Mouse (Mus musculus): ENCODE measurements around the gene Arrb1. TPM values are rescaled to one million over a fixed set of nuclear protein-coding genes. Genes with fewer than 3 reads are reported as not detected.
A peak's percentile ranks its signal among the peaks of the same experiment; 100 is the strongest.

Arrb1 gene
- polyA plus RNA-seq, 1 experiment from 2014 or later: 3.0 TPM

DNA sequence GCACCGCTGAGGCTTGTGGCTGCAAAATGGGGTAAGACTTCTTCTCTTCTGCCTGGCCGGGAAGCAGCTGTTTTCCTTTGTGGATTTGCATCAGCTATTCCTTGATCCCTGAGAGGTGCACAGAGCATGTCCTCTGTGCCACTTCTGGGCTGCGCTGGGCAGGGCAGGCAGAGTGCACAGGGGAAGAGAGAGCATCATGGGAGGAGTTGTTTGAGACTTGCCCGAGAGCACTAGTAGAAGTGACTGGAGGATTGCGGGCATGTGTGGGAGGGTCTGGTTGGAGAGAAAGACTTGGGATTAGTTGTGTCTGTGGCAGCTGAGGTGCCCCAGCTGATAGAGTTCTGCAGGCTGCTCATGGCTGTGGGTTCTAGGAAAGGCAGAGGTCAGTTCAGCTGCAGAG lies 35.4 kb downstream of the Arrb1 start:
- no peak overlapping the region for H3K27ac ChIP-seq (replicated peaks; ENCODE audit: low read depth, low read length)
- H3K4me1 ChIP-seq (ENCODE audit: control insufficient read depth, insufficient read depth, low read length): no peaks in the 10 kb centered on the region
- DNase-seq (ENCODE audit: low spot score) (no peak), ATAC-seq (replicated peaks; ENCODE audit: insufficient number of reproducible peaks, low FRiP score, low TSS enrichment, low read depth) (no peak)
- no peaks in the 10 kb centered on the region for H3K9me3 ChIP-seq (replicated peaks; ENCODE audit: control insufficient read depth, low read length)
- WGBS: 69% methylated on average over 5 of the region's 5 CpGs
- H3K4me3 ChIP-seq (ENCODE audit: low read depth, low read length): no peak overlapping the region
- no peak overlapping the region for H3K9ac ChIP-seq (replicated peaks; ENCODE audit: low read length)
- H3K27me3 ChIP-seq (ENCODE audit: control insufficient read depth, insufficient read depth, low read length): no peaks in the 10 kb centered on the region
- H3K4me2 ChIP-seq (ENCODE audit: low read depth, low read length): no peak overlapping the region
- H3K36me3 ChIP-seq (replicated peaks; ENCODE audit: control insufficient read depth, insufficient read depth, low read depth, low read length): no peaks in the 10 kb centered on the region

DNA sequence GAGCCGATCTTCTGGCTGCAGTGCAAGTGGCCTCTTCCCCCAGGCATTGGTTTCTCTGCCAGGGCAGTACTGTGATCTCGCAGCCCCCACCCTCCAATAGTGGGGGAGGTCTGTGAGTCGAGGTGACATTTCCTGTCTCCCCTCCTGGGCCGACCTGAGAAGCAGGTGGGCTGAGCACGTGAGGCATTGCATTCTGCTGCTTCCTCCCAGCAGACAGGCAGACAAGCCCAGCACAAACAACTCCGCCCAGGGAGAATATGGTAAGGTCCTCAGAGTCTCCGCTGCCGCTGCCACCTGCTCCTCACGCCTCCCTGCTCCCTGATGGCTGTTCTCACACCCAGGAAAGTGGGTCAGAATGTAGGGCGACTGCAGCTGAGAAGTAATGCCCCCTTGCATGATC lies 37.7 kb downstream of the Arrb1 start:
- WGBS: 38% methylated on average over 10 of the region's 10 CpGs
- no peak for DNase-seq (ENCODE audit: low spot score)
- no peaks in the 10 kb centered on the region for H3K9me3 ChIP-seq (replicated peaks; ENCODE audit: control insufficient read depth, low read length)
- no peaks in the 10 kb centered on the region for H3K27me3 ChIP-seq (ENCODE audit: control insufficient read depth, insufficient read depth, low read length)
- H3K4me3 ChIP-seq (ENCODE audit: low read depth, low read length): no peak overlapping the region
- no peak overlapping the region for H3K4me2 ChIP-seq (ENCODE audit: low read depth, low read length)
- ATAC-seq (replicated peaks; ENCODE audit: insufficient number of reproducible peaks, low FRiP score, low TSS enrichment, low read depth): no peak
- no peaks in the 10 kb centered on the region for H3K4me1 ChIP-seq (ENCODE audit: control insufficient read depth, insufficient read depth, low read length)
- no peaks in the 10 kb centered on the region for H3K36me3 ChIP-seq (replicated peaks; ENCODE audit: control insufficient read depth, insufficient read depth, low read depth, low read length)
- no peak overlapping the region for H3K27ac ChIP-seq (replicated peaks; ENCODE audit: low read depth, low read length)
- no peak overlapping the region for H3K9ac ChIP-seq (replicated peaks; ENCODE audit: low read length)

DNA sequence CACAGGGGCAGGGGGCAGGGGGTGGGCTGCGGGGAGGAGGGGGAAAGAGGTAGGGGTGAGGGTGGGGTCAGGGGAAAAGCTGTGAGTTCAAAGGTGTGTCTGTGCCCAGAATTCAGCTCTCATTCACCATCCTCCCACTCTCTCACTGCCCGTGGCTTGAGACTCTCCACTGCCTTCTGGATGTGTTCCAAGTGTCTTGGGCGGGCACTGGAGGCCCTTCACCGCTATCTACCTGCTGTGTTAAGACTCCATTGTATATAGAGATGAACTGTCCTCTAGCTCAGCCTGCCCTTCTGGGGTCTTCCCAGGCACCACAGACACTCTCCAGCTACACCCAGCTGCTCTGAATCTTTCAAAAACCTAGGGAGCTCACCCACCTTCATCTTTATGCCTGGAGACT lies 38.1 kb downstream of the Arrb1 start:
- Histone ChIP-seq H3K27me3 (ENCODE audit: control insufficient read depth, insufficient read depth, low read length) (no peaks in the 10 kb centered on the region), H3K4me2 (ENCODE audit: low read depth, low read length) (no peak overlapping the region), H3K9ac (replicated peaks; ENCODE audit: low read length) (no peak overlapping the region), H3K4me1 (ENCODE audit: control insufficient read depth, insufficient read depth, low read length) (no peaks in the 10 kb centered on the region), H3K4me3 (ENCODE audit: low read depth, low read length) (no peak overlapping the region), H3K9me3 (replicated peaks; ENCODE audit: control insufficient read depth, low read length) (no peaks in the 10 kb centered on the region), H3K27ac (replicated peaks; ENCODE audit: low read depth, low read length) (no peak overlapping the region), H3K36me3 (replicated peaks; ENCODE audit: control insufficient read depth, insufficient read depth, low read depth, low read length) (no peaks in the 10 kb centered on the region)
- WGBS: 65% methylated on average over 4 of the region's 4 CpGs
- DNase-seq (ENCODE audit: low spot score): no peak
- ATAC-seq (replicated peaks; ENCODE audit: insufficient number of reproducible peaks, low FRiP score, low TSS enrichment, low read depth): no peak

- DNase-seq (ENCODE audit: low spot score) (no peak), ATAC-seq (replicated peaks; ENCODE audit: insufficient number of reproducible peaks, low FRiP score, low TSS enrichment, low read depth) (no peak)
- Histone ChIP-seq H3K9ac (replicated peaks; ENCODE audit: low read length) (no peak overlapping the region), H3K36me3 (replicated peaks; ENCODE audit: control insufficient read depth, insufficient read depth, low read depth, low read length) (no peaks in the 10 kb centered on the region), H3K9me3 (replicated peaks; ENCODE audit: control insufficient read depth, low read length) (no peaks in the 10 kb centered on the region), H3K27me3 (ENCODE audit: control insufficient read depth, insufficient read depth, low read length) (no peaks in the 10 kb centered on the region), H3K4me2 (ENCODE audit: low read depth, low read length) (no peak overlapping the region), H3K4me1 (ENCODE audit: control insufficient read depth, insufficient read depth, low read length) (no peaks in the 10 kb centered on the region), H3K27ac (replicated peaks; ENCODE audit: low read depth, low read length) (no peak overlapping the region), H3K4me3 (ENCODE audit: low read depth, low read length) (no peak overlapping the region)
- WGBS: 79% methylated on average over 3 of the region's 3 CpGs
Measured at GRCm38 (mm10) chr7:99578246-99578645, 43.0 kb downstream of the Arrb1 start.

- peak; percentile 26 for DNase-seq (ENCODE audit: low spot score)
- H3K4me3 ChIP-seq (ENCODE audit: low read depth, low read length): no peak overlapping the region
- ATAC-seq (replicated peaks; ENCODE audit: insufficient number of reproducible peaks, low FRiP score, low TSS enrichment, low read depth): no peak
- no peaks in the 10 kb centered on the region for H3K36me3 ChIP-seq (replicated peaks; ENCODE audit: control insufficient read depth, insufficient read depth, low read depth, low read length)
- H3K9me3 ChIP-seq (replicated peaks; ENCODE audit: control insufficient read depth, low read length): no peaks in the 10 kb centered on the region
- 13% methylated on average over 16 of the region's 16 CpGs for WGBS
- H3K4me1 ChIP-seq (ENCODE audit: control insufficient read depth, insufficient read depth, low read length): no peaks in the 10 kb centered on the region
- H3K27ac ChIP-seq (replicated peaks; ENCODE audit: low read depth, low read length): no peak overlapping the region
- H3K4me2 ChIP-seq (ENCODE audit: low read depth, low read length): peak overlapping the region; percentile 23
- peak overlapping the region; percentile 28; the same call in 1 of the 2 replicates for H3K9ac ChIP-seq (replicated peaks; ENCODE audit: low read length)
- no peaks in the 10 kb centered on the region for H3K27me3 ChIP-seq (ENCODE audit: control insufficient read depth, insufficient read depth, low read length)
Measured at GRCm38 (mm10) chr7:99579491-99580190, 44.4 kb downstream of the Arrb1 start.

- ATAC-seq (replicated peaks; ENCODE audit: insufficient number of reproducible peaks, low FRiP score, low TSS enrichment, low read depth): no peak
- H3K4me3 ChIP-seq (ENCODE audit: low read depth, low read length): no peak overlapping the region
Measured at GRCm38 (mm10) chr7:99580247-99580646, 45.0 kb downstream of the Arrb1 start.

DNA sequence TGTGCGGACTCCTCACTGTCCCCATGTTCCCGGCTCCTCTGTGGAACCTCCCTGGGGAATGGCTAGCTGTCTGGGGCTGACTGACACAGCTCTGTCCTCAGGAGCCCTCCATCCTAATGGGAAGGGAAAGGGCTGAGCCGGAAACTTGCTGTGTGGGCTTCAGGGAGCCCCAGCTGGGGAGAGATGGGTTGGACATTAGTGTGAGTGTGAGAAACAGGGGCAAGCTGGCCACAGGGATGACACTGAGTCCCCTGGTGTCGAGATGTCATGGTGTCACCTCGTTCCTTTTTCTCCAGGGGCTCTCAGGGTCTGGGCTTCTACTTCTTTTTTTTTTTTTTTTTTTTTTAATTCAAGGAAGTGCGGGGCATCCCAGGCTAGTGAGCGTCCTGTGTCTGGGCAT lies 47.0 kb downstream of the Arrb1 start:
- Histone ChIP-seq H3K9me3 (replicated peaks; ENCODE audit: control insufficient read depth, low read length) (no peaks in the 10 kb centered on the region), H3K27ac (replicated peaks; ENCODE audit: low read depth, low read length) (no peak overlapping the region)
- WGBS: 64% methylated on average over 7 of the region's 7 CpGs

More at GRCm38 (mm10) chr7:99580247-99580646, 45.0 kb downstream of the Arrb1 start:
- Histone ChIP-seq H3K9me3 (replicated peaks; ENCODE audit: control insufficient read depth, low read length) (no peaks in the 10 kb centered on the region), H3K36me3 (replicated peaks; ENCODE audit: control insufficient read depth, insufficient read depth, low read depth, low read length) (no peaks in the 10 kb centered on the region), H3K4me1 (ENCODE audit: control insufficient read depth, insufficient read depth, low read length) (no peaks in the 10 kb centered on the region), H3K9ac (replicated peaks; ENCODE audit: low read length) (0 out of 2 replicates have a peak overlapping the region, but pooled peaks have one; percentile 28), H3K4me2 (ENCODE audit: low read depth, low read length) (no peak overlapping the region), H3K27ac (replicated peaks; ENCODE audit: low read depth, low read length) (no peak overlapping the region), H3K27me3 (ENCODE audit: control insufficient read depth, insufficient read depth, low read length) (no peaks in the 10 kb centered on the region)
- no peak for DNase-seq (ENCODE audit: low spot score)
- 33% methylated on average over 6 of the region's 6 CpGs for WGBS

GRCm38 (mm10) chr7:99582867-99583266 lies 47.6 kb downstream of the Arrb1 start:
- Histone ChIP-seq H3K4me1 (ENCODE audit: control insufficient read depth, insufficient read depth, low read length) (no peaks in the 10 kb centered on the region), H3K4me3 (ENCODE audit: low read depth, low read length) (no peak overlapping the region), H3K9me3 (replicated peaks; ENCODE audit: control insufficient read depth, low read length) (no peaks in the 10 kb centered on the region), H3K4me2 (ENCODE audit: low read depth, low read length) (no peak overlapping the region), H3K27me3 (ENCODE audit: control insufficient read depth, insufficient read depth, low read length) (no peaks in the 10 kb centered on the region), H3K9ac (replicated peaks; ENCODE audit: low read length) (no peak overlapping the region), H3K36me3 (replicated peaks; ENCODE audit: control insufficient read depth, insufficient read depth, low read depth, low read length) (no peaks in the 10 kb centered on the region), H3K27ac (replicated peaks; ENCODE audit: low read depth, low read length) (no peak overlapping the region)
- no peak for DNase-seq (ENCODE audit: low spot score)
- 68% methylated on average over 4 of the region's 4 CpGs for WGBS
- ATAC-seq (replicated peaks; ENCODE audit: insufficient number of reproducible peaks, low FRiP score, low TSS enrichment, low read depth): 0 out of 2 replicates have a peak, but pooled peaks have one; percentile 31

More for the DNA sequence above, 47.0 kb downstream of the Arrb1 start:
- Histone ChIP-seq H3K9ac (replicated peaks; ENCODE audit: low read length) (no peak overlapping the region), H3K4me3 (ENCODE audit: low read depth, low read length) (no peak overlapping the region), H3K36me3 (replicated peaks; ENCODE audit: control insufficient read depth, insufficient read depth, low read depth, low read length) (no peaks in the 10 kb centered on the region), H3K4me1 (ENCODE audit: control insufficient read depth, insufficient read depth, low read length) (no peaks in the 10 kb centered on the region), H3K4me2 (ENCODE audit: low read depth, low read length) (no peak overlapping the region), H3K27me3 (ENCODE audit: control insufficient read depth, insufficient read depth, low read length) (no peaks in the 10 kb centered on the region)
- ATAC-seq (replicated peaks; ENCODE audit: insufficient number of reproducible peaks, low FRiP score, low TSS enrichment, low read depth): no peak
- no peak for DNase-seq (ENCODE audit: low spot score)
